Mouse (Mus musculus) myocyte (in vitro differentiated cells): Measurements from ENCODE around the gene Zan.

ENCODE experiments used
- CEBPB ChIP-seq: IDR thresholded peaks from 2 replicates; pipeline ENCODE4 v1.6.1; 2011; ENCODE audit warnings: mild to moderate bottlenecking, moderate library complexity; ENCODE audit not compliant: poor library complexity, insufficient read depth, severe bottlenecking
- E2F4 ChIP-seq: IDR thresholded peaks from one replicate; pipeline ENCODE4 v1.6.1; 2011; ENCODE audit warnings: mild to moderate bottlenecking, control low read depth, moderate library complexity; ENCODE audit not compliant: insufficient read depth
- MAX ChIP-seq: IDR thresholded peaks from one replicate; pipeline ENCODE4 v1.6.1; 2011; ENCODE audit warnings: low read depth, mild to moderate bottlenecking, control low read depth
- MYOD1 ChIP-seq, 3 experiments: IDR thresholded peaks; one replicate each; pipeline ENCODE4 v1.6.1; 2011; ENCODE audit warnings: control low read depth in 2 of 3, low read depth in 2 of 3, mild to moderate bottlenecking in 2 of 3, moderate library complexity in 1 of 3; ENCODE audit not compliant: insufficient read length in 2 of 3, control insufficient read depth in 1 of 3
- MYOG ChIP-seq, 3 experiments: IDR thresholded peaks; one replicate each; pipeline ENCODE4 v1.6.1; 2011; ENCODE audit warnings: control low read depth in 2 of 3, low read depth in 2 of 3, mild to moderate bottlenecking in 2 of 3; ENCODE audit not compliant: insufficient read length in 2 of 3, control insufficient read depth in 1 of 3, insufficient read depth in 1 of 3
- POLR2A ChIP-seq: IDR thresholded peaks from one replicate; pipeline ENCODE4 v1.6.1; 2011; ENCODE audit warnings: low read depth, mild to moderate bottlenecking, control low read depth, moderate library complexity; ENCODE audit not compliant: insufficient read length
- POLR2AphosphoS2 ChIP-seq: IDR thresholded peaks from one replicate; pipeline ENCODE4 v1.6.1; 2011; ENCODE audit warnings: low read depth, control low read depth; ENCODE audit not compliant: insufficient read length
- REST ChIP-seq: IDR thresholded peaks from one replicate; pipeline ENCODE4 v1.6.1; 2011; ENCODE audit warnings: mild to moderate bottlenecking, control low read depth, moderate library complexity; ENCODE audit not compliant: insufficient read depth, insufficient read length
- TCF12 ChIP-seq: IDR thresholded peaks from one replicate; pipeline ENCODE4 v1.6.1; 2011; ENCODE audit warnings: mild to moderate bottlenecking, control low read depth; ENCODE audit not compliant: poor library complexity, insufficient read depth, severe bottlenecking
- TCF3 ChIP-seq: IDR thresholded peaks from one replicate; pipeline ENCODE4 v1.6.1; 2011; ENCODE audit warnings: low read depth, control low read depth; ENCODE audit not compliant: insufficient read length
- USF1 ChIP-seq: IDR thresholded peaks from one replicate; pipeline ENCODE4 v1.6.1; 2011; ENCODE audit warnings: low read depth, mild to moderate bottlenecking, control low read depth, moderate library complexity

DNA sequence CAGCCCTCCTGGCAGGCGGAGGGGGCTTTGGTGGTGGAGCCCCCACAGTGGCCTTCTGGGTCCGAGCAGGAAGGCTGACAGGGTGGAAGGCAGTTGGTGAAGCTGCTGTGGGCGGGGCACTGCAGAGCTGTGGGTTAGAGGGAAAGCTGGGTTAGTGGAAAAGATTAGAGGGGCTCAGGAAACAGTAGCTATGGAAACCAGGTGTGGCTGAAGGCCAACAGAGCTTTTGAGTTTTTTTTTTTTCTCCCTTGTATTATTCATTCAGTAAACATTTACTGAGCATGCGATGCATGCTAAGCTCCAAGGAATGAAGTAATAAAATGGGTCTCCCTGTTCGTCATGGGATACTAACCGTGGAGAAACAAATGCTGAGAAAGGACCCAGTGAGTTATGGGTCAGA lies 51.2 kb downstream of the Zan start:
- no peak for TF ChIP-seq E2F4
- no peak for TF ChIP-seq MAX
- no peak for TF ChIP-seq REST
- no peak for TF ChIP-seq POLR2A
- TF ChIP-seq CEBPB, result no peak
- no peak for TF ChIP-seq MYOD1 (IDR thresholded peaks at IDR 0.05; ENCODE audit: control insufficient read depth in 1 of 3, insufficient read length in 2 of 3, low read depth in 2 of 3)
- TF ChIP-seq TCF12, result no peak
- no peak for TF ChIP-seq MYOG (IDR thresholded peaks at IDR 0.05; ENCODE audit: control insufficient read depth in 1 of 3, insufficient read depth in 1 of 3, insufficient read length in 2 of 3, low read depth in 2 of 3)
- TF ChIP-seq POLR2AphosphoS2, result no peak
- TF ChIP-seq USF1, result no peak
- TF ChIP-seq TCF3, result no peak
